Mouse (Mus musculus) intestine, embryonic 16.5 days (tissue): Measurements from ENCODE around the gene Gm42674. TPM values are rescaled to one million over a fixed set of nuclear protein-coding genes. Genes with fewer than 3 reads are reported as not detected.

Source experiments
- ATAC-seq: fragments of 200-750 bp; cut with Nextera tagmentation; 2 replicates; pipeline ENCODE4 v1.8.0; 2017; ENCODE audit warnings: moderate TSS enrichment, moderate library complexity
- H3K27ac ChIP-seq: fragments of 300-500 bp; sonication (generic); 2 replicates; pipeline ENCODE4 v1.5.1; 2014; ENCODE audit warnings: mild to moderate bottlenecking, low read length
- H3K27me3 ChIP-seq: fragments of 300-500 bp; sonication (generic); replicated peaks from 2 replicates; pipeline ENCODE4 v1.6.1; 2014; ENCODE audit warnings: low read length, control low read depth, mixed read lengths; ENCODE audit not compliant: control insufficient read depth, insufficient read depth
- H3K36me3 ChIP-seq: fragments of 300-500 bp; sonication (generic); 2 replicates; pipeline ENCODE4 v1.6.1; 2014; ENCODE audit warnings: low read length, control low read depth; ENCODE audit not compliant: control insufficient read depth, insufficient read depth
- H3K4me1 ChIP-seq: fragments of 300-500 bp; sonication (generic); 2 replicates; pipeline ENCODE4 v1.6.1; 2014; ENCODE audit warnings: low read length, control low read depth, mixed read lengths; ENCODE audit not compliant: control insufficient read depth, insufficient read depth
- H3K4me2 ChIP-seq: fragments of 300-500 bp; sonication (generic); 2 replicates; pipeline ENCODE4 v1.6.1; 2014; ENCODE audit warnings: low read depth, low read length, control low read depth
- H3K4me3 ChIP-seq: fragments of 300-500 bp; sonication (generic); 2 replicates; pipeline ENCODE4 v1.5.1; 2014; ENCODE audit warnings: mild to moderate bottlenecking, low read length
- H3K9ac ChIP-seq: fragments of 300-500 bp; sonication (generic); 2 replicates; pipeline ENCODE4 v1.6.1; 2014; ENCODE audit warnings: low read depth, low read length
- H3K9me3 ChIP-seq: fragments of 300-500 bp; sonication (generic); 2 replicates; pipeline ENCODE4 v1.6.1; 2016; ENCODE audit warnings: low read length, control low read depth; ENCODE audit not compliant: control insufficient read depth
- WGBS: fragments of 180-500 bp; shearing (Covaris S2); extraction: QIAGEN DNeasy Blood & Tissue Kit; methylation state at CpG from one replicate; pipeline ENCODE4 v1.1.7; 2014; 5-methylcytosine and 5-hydroxymethylcytosine counted together
- polyA plus RNA-seq: library from polyadenylated mRNA; unstranded; fragments of >200 nt; fragmentation: Nextera tagmentation; extraction: Ambion mirVana; gene quantifications from 2 replicates; pipeline ENCODE4 v1.2.1, GENCODE M21; 2015

The Gm42674 gene
- not detected in 2 replicates for polyA plus RNA-seq

DNA sequence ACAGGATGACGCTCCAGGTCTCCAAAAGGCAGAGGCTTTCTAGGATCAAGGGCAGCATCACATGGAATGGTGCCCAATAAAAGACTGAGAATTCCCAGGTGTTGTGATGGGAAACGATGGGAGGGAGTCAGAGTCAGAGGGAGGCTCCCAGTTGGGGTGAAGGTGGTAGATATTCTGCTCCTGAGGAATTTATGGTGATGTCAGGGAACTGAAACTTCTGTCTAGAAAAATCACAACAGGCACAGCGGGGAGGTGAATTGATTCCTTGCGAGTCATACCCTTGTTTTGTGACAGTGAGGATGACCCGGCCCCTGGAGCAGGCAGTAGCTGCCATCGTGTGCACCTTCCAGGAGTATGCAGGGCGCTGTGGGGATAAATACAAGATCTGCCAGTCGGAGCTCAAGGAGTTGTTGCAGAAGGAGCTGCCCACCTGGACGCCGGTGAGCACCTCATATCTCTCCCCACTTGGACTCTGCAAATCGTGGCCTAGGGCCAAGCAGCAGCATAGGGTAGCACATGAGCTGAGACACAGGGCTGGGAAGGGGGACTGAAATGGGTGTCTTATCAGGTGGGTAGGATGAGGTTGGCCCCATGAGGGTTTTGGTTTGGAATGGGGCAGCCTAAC is at the start of gene Gm42674:
TSS of gene Gm42674 (plus strand) at position 419 of the 625 bp plus-strand sequence.
- no peak within 1 kb of the TSS for H3K4me3 ChIP-seq
- no peak within 1 kb of the TSS for H3K27ac ChIP-seq
- no peaks in the 10 kb centered on the region for H3K27me3 ChIP-seq
- no peaks in the 10 kb centered on the region for H3K36me3 ChIP-seq
- no peak within 1 kb of the TSS for H3K9ac ChIP-seq
- no peak within 1 kb of the TSS for H3K4me2 ChIP-seq
- ATAC-seq = no peak
- WGBS = 79% methylated on average over 11 of the region's 11 CpGs
- no peaks in the 10 kb centered on the region for H3K9me3 ChIP-seq
- peaks cover 18% of the 10 kb centered on the region for H3K4me1 ChIP-seq

GRCm38 (mm10) chr3:90552231-90552630 is 49.5 kb upstream of the Gm42674 start:
- Histone ChIP-seq H3K9me3 (no peaks in the 10 kb centered on the region), H3K36me3 (no peaks in the 10 kb centered on the region), H3K4me2 (no peak overlapping the region), H3K9ac (no peak overlapping the region), H3K27me3 (no peaks in the 10 kb centered on the region), H3K27ac (no peak overlapping the region), H3K4me1 (peaks cover 6% of the 10 kb centered on the region; the same call in 1 of the 2 replicates), H3K4me3 (no peak overlapping the region)
- ATAC-seq = no peak
- 78% methylated on average over 2 of the region's 2 CpGs for WGBS

- Histone ChIP-seq H3K9me3 (no peaks in the 10 kb centered on the region), H3K9ac (no peak overlapping the region), H3K27ac (no peak overlapping the region), H3K36me3 (no peaks in the 10 kb centered on the region), H3K4me1 (no peaks in the 10 kb centered on the region), H3K27me3 (no peaks in the 10 kb centered on the region), H3K4me3 (no peak overlapping the region), H3K4me2 (no peak overlapping the region)
- WGBS = 60% methylated on average over 5 of the region's 5 CpGs
- no peak for ATAC-seq
Observed at GRCm38 (mm10) chr3:90555954-90556353, 45.8 kb upstream of the Gm42674 start.

DNA sequence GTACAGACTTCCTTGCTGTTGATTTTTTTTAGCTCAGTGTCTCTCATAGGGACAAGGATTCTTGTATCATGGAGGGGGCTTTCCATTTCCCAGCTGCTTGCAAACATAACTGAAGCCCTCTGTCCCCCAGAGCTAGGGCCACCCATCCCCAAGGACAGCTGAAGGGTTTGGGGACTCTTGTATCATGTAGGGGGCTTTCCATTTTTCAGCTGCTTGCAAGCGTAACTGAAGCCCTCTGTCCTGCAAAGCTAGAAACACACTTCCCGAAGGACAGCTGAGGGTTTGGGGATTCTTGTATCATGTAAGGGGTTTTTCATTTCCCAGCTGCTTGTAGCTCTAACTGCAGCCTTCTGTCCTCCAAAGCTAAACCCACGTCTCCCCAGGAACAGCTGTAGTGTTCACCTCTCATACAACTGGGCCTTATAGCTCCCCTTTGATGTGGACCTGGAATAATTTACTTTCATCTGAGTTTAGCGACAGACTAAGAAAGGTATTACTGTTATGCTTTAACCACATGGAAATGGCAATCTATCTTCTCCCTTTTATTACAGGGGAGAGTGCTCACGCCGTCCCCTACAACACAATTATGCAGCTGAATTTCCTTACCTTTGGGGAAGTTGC is 41.6 kb upstream of the Gm42674 start, which contains the start of gene S100a3:
TSS of gene S100a3 (plus strand) at position 571 of the 621 bp plus-strand sequence.
- Histone ChIP-seq H3K4me3 (no peak within 1 kb of the TSS), H3K27me3 (no peaks in the 10 kb centered on the region), H3K9me3 (no peaks in the 10 kb centered on the region), H3K4me2 (no peak within 1 kb of the TSS), H3K36me3 (no peaks in the 10 kb centered on the region), H3K27ac (no peak within 1 kb of the TSS), H3K9ac (no peak within 1 kb of the TSS), H3K4me1 (no peaks in the 10 kb centered on the region)
- ATAC-seq = no peak
- 71% methylated on average over 6 of the region's 6 CpGs for WGBS

DNA sequence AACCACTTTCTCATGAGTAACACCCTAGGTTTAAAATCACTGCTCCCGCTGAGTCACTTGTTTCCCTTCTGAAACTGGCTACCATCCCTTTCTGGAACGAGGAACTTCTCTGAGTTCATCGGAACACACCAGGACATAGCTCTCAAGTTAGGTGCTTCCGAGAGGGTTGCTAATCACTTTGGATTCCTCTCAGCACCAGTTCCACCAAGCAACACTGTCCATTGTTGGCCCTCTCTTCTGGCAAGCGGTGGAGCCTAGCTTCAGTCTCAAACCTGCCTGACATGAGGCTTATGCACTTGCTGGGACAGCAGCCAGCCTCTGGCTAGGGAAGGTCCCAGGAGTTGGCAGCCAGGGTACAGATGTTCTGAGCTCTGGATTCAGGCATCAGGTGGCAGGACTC is 27.0 kb upstream of the Gm42674 start:
- Histone ChIP-seq H3K4me3 (no peak overlapping the region), H3K9me3 (no peaks in the 10 kb centered on the region), H3K27me3 (no peaks in the 10 kb centered on the region), H3K9ac (no peak overlapping the region), H3K4me2 (no peak overlapping the region), H3K27ac (no peak overlapping the region), H3K36me3 (no peaks in the 10 kb centered on the region), H3K4me1 (no peaks in the 10 kb centered on the region)
- no peak for ATAC-seq
- WGBS = 81% methylated on average over 5 of the region's 5 CpGs

DNA sequence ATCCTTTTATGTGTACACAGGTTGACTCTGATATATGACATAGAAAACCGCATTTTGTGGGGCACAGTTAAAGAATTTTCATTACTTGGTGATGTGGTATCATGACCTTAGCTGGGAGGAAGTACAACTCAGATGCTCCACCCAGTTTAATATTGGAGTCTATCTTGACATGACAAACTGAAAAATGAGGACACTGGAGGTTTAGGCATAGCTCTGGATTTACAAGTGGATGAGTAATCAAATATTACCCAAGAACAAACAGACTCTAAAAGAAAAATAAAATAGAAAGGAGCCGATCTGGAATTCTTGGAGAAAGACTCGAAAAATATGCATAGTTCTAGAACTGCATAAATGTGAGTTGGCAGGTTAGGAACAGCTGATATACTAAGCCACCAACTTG is 26.4 kb upstream of the Gm42674 start:
- Histone ChIP-seq H3K36me3 (no peaks in the 10 kb centered on the region), H3K4me1 (no peaks in the 10 kb centered on the region), H3K4me2 (no peak overlapping the region), H3K27ac (no peak overlapping the region), H3K27me3 (no peaks in the 10 kb centered on the region), H3K4me3 (no peak overlapping the region), H3K9ac (no peak overlapping the region), H3K9me3 (no peaks in the 10 kb centered on the region)
- 57% methylated on average over 3 of the region's 3 CpGs for WGBS
- ATAC-seq = no peak

DNA sequence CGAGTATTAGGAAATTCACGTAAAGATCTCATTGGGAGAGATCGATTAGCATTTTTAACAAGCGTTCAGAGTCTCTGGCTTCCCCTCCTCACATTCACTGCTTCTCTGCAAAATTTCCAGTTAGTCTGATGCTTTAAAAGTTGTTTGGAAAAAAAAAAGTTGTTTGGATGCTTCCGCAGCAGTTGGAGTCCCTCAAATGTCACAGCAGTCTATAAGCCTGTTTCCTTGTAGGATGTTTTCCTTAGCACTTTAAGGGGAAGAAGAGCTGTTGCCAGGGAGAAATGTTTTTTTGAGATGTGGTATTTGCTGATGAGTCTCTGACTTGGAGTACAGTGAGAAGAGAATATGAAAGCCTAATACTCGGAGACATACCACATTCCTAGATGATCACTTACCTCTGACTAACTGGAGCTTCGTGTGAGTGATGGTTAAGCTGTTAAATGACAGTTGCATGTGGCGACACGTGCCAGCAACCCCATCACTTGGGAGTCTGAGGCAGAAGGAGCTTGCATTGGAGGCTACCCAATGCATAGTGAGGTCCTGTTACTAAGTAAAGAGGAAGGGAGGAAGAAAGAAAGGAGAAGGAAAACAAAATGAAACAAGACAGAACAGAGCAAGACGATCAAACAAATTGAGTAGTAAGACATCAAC is 25.2 kb upstream of the Gm42674 start:
- no peak overlapping the region for H3K9ac ChIP-seq
- no peaks in the 10 kb centered on the region for H3K4me1 ChIP-seq
- 69% methylated on average over 10 of the region's 10 CpGs for WGBS
- no peak for ATAC-seq
- H3K4me2 ChIP-seq = no peak overlapping the region
- H3K4me3 ChIP-seq = no peak overlapping the region
- H3K27ac ChIP-seq = no peak overlapping the region
- no peaks in the 10 kb centered on the region for H3K9me3 ChIP-seq
- H3K36me3 ChIP-seq = no peaks in the 10 kb centered on the region
- H3K27me3 ChIP-seq = no peaks in the 10 kb centered on the region

DNA sequence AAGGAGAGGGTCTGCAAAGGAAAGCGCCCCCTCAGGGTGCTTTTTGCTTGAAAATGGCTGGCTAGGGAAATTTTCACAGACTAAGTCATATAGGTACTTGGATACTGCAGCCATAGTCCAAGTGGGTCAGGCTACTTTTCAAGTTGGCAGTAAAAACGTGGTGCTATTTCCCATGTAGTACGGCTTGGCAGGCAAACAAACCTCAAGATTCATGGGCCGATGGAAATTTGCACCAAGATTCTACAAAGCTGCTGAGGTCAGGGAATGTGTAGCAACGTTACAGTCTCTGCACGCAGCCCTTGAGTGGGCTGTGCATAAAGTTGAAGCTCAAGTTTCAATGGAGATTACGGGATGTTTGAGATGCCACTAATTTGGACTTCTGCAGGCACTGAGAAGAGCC is 22.3 kb upstream of the Gm42674 start:
- no peak overlapping the region for H3K9ac ChIP-seq
- H3K36me3 ChIP-seq = no peaks in the 10 kb centered on the region
- no peaks in the 10 kb centered on the region for H3K9me3 ChIP-seq
- no peak overlapping the region for H3K27ac ChIP-seq
- H3K27me3 ChIP-seq = no peaks in the 10 kb centered on the region
- WGBS = 67% methylated on average over 7 of the region's 7 CpGs
- peaks cover 13% of the 10 kb centered on the region for H3K4me1 ChIP-seq
- H3K4me3 ChIP-seq = no peak overlapping the region
- no peak for ATAC-seq
- H3K4me2 ChIP-seq = no peak overlapping the region

DNA sequence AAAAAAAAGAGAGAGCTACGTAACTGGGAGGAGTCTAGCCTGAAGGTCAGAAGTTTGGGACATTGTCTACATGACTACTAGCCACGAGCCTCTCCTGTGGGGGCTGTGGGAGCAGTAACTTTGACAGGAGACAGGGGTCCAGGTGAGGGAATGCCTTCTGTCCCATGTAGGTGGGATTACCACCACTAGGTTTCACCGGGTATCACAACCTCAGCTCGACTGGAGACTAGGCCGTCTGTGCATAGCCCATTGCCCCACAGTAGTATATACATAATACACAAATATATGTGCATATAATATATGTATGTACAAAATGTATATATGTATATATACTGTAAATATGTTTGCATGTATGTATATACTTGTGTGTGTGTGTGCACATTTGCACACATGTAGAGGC is 20.6 kb upstream of the Gm42674 start:
- 92% methylated on average over 5 of the region's 5 CpGs for WGBS
- no peaks in the 10 kb centered on the region for H3K9me3 ChIP-seq
- ATAC-seq = no peak

More for the DNA sequence above, 20.6 kb upstream of the Gm42674 start:
- Histone ChIP-seq H3K4me3 (no peak overlapping the region), H3K27me3 (no peaks in the 10 kb centered on the region), H3K9ac (no peak overlapping the region), H3K4me2 (no peak overlapping the region), H3K36me3 (no peaks in the 10 kb centered on the region), H3K27ac (no peak overlapping the region), H3K4me1 (peaks cover 25% of the 10 kb centered on the region)
